Mouse (Mus musculus) cerebellum, adult 2 months (tissue): Measurements from ENCODE around the gene 1600012H06Rik.

Experiments used
- CTCF ChIP-seq: fragments of 200-500 bp; IDR thresholded peaks from 2 replicates; pipeline ENCODE4 v1.5.1; 2011; ENCODE audit warnings: low read depth, mild to moderate bottlenecking, control low read depth, low read length, moderate library complexity, borderline replicate concordance; ENCODE audit not compliant: insufficient read depth
- POLR2A ChIP-seq: fragments of 200-500 bp; IDR thresholded peaks from 2 replicates; pipeline ENCODE4 v1.6.1; 2011; ENCODE audit warnings: low read length, control low read depth, borderline replicate concordance; ENCODE audit not compliant: insufficient read depth

- no peak for TF ChIP-seq CTCF
- TF ChIP-seq POLR2A, result no peak
Observed at GRCm38 (mm10) chr17:14959979-14960378, 17.0 kb downstream of the 1600012H06Rik start.
